Mouse (Mus musculus) kidney, adult 2 months (tissue): ENCODE data around the gene Lhx9. TPM values are rescaled to one million over a fixed set of nuclear protein-coding genes. Genes with fewer than 3 reads are reported as not detected.
"Not testable (repeated sequence)": the region's sequence is repeated elsewhere in the genome, so short reads cannot be mapped to it uniquely, and the experiment has no call there.

ENCODE experiments used
- DNase-seq: peaks from one replicate; pipeline ENCODE4 v3.0.0; 2021
- H3K27ac ChIP-seq: fragments of 200-500 bp; 2 replicates; pipeline ENCODE4 v1.5.1; 2012; ENCODE audit warnings: low read depth, low read length, control low read depth, inconsistent platforms; ENCODE audit not compliant: insufficient read depth
- H3K27me3 ChIP-seq: fragments of 200-500 bp; replicated peaks from 2 replicates; pipeline ENCODE4 v1.6.1; 2012; ENCODE audit warnings: mild to moderate bottlenecking, moderate library complexity, low read length, inconsistent platforms; ENCODE audit not compliant: control insufficient read depth, insufficient read depth
- H3K36me3 ChIP-seq: fragments of 200-500 bp; 2 replicates; pipeline ENCODE4 v1.6.1; 2012; ENCODE audit warnings: mild to moderate bottlenecking, moderate library complexity, low read length, inconsistent platforms; ENCODE audit not compliant: control insufficient read depth, insufficient read depth
- H3K4me1 ChIP-seq: fragments of 200-500 bp; 2 replicates; pipeline ENCODE4 v1.6.1; 2011; ENCODE audit warnings: low read length; ENCODE audit not compliant: control insufficient read depth, insufficient read depth
- H3K4me3 ChIP-seq: fragments of 200-500 bp; 2 replicates; pipeline ENCODE4 v1.5.1; 2011; ENCODE audit warnings: mild to moderate bottlenecking, low read depth, low read length, control low read depth; ENCODE audit not compliant: insufficient read depth
- CTCF ChIP-seq: fragments of 200-500 bp; conservative IDR thresholded peaks from 2 replicates; pipeline ENCODE4 v1.5.1; 2011; ENCODE audit warnings: low read depth, mild to moderate bottlenecking, control low read depth, low read length, moderate library complexity, mixed read lengths; ENCODE audit not compliant: insufficient read depth, insufficient read length
- POLR2A ChIP-seq: fragments of 200-500 bp; IDR thresholded peaks from one replicate; pipeline ENCODE4 v1.6.1; 2011; ENCODE audit warnings: low read depth, low read length, control low read depth
- WGBS: fragments of 180-500 bp; shearing (Covaris S2); methylation state at CpG from one replicate; pipeline ENCODE4 v1.1.7; 2018; 5-methylcytosine and 5-hydroxymethylcytosine counted together
- polyA plus RNA-seq: library from polyadenylated mRNA; depleted of rRNA; stranded (reverse); fragments of >200 nt; gene quantifications from 2 replicates; pipeline ENCODE4 v1.2.3, GENCODE M21; 2012; rRNA removed

Gene Lhx9
- polyA plus RNA-seq = not detected in 2 replicates

DNA sequence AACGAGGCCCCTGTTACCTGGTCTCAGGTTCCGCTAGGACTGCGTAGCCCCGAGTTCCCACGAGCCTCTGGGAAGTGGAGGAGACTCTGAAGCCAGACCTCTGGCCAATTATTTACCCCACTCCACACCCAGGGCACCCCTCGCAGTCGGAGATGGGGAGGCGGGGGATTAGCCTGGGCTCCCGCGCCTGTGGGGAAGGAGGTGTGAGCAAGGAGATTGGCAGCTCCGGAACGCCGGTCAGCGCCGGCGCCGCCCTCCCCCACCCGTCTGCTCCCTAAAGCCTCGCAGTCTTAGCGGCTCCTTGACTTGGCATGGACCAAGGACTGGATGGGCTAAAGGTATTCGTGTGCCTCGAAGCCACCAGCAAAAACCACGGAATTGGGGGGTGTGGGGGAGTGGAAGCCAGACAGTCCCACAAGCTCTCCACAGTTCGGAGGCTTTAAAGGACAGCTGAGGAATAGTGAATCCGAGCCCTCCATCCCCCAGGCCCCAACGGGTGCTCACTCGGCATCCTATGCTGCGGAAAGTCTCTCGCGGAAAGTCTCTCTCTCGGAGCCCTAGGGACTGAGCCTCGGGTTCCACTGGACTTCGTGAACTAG, at the start of gene Lhx9:
Gene Lhx9 (minus strand): TSS at position 67 of the 599 bp plus-strand sequence.
- Histone ChIP-seq H3K27me3 (peaks cover 12% of the 10 kb centered on the region), H3K36me3 (no peaks in the 10 kb centered on the region; the same call in 1 of the 2 replicates), H3K4me3 (no peak within 1 kb of the TSS), H3K27ac (no peak within 1 kb of the TSS), H3K4me1 (peaks cover 4% of the 10 kb centered on the region)
- peak; percentile 19 for DNase-seq
- 2% methylated on average over 33 of the region's 33 CpGs for WGBS
- TF ChIP-seq POLR2A = no peak
- no peak for TF ChIP-seq CTCF

DNA sequence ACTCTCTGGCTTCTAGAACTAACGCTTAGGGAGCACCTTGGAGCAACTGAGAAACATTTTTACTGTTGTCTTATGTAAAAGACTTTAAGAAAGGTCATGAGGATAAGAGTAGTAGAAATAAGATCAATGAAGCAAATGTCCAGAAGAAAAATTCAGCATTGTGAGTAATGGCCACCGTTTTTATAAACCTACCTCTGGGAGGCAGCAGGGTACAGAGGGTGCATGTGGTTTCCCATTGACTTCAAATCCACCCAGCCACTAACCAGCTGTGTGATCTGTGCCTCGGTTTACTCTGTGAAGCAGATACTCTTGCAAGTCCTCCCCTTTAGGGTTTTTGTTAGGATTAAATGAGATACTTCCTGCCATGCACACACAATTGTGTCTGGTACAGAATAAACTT, 47.7 kb upstream of the Lhx9 start:
- Histone ChIP-seq H3K36me3 (no peaks in the 10 kb centered on the region), H3K4me3 (no peak overlapping the region), H3K27me3 (no peaks in the 10 kb centered on the region), H3K4me1 (no peaks in the 10 kb centered on the region), H3K27ac (no peak overlapping the region)
- DNase-seq = no peak
- TF ChIP-seq POLR2A (no peak), CTCF (peak; percentile 40; the same call in 1 of the 2 replicates)
- WGBS = 81% methylated on average over 3 of the region's 3 CpGs

DNA sequence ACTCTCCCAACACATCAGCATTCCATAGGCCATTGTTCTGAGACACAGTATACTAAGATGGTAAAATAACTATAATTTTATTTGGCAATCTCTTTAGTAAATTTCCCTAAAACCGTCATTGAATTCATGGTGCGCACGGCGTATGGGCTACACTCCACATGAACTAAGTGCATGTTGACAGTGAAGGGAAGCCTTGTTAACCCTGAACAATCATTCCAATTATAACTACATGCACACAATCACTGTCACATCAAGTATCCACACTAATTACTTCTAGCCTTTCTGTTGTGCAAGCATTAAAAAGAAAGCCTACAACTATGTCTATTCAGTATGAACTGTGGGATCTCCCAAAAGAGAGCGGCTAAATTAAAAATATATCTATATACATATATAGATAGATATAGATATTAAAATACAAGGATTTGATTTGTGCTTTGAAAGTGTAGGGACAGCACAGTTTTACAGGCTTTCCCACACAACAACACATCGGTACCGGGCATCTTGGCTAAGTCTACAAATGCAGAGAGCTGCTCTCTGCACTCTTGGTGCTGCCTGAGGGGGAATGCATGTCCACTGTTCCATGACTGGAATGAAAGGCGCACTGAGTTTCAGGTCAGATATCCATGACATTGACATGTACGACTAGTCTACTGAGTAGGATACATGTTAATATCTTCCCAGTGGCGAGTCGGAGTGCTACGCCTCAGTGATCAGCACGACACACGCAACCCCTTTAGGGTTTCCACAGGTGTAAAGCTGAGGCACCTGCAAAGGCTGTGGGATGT, 29.3 kb upstream of the Lhx9 start:
- no peak for TF ChIP-seq CTCF
- no peak for TF ChIP-seq POLR2A
- WGBS = 83% methylated on average over 14 of the region's 14 CpGs
- no peaks in the 10 kb centered on the region for H3K4me1 ChIP-seq
- DNase-seq = peak; percentile 28
- no peaks in the 10 kb centered on the region for H3K36me3 ChIP-seq
- no peaks in the 10 kb centered on the region for H3K27me3 ChIP-seq
- H3K27ac ChIP-seq = no peak overlapping the region
- no peak overlapping the region for H3K4me3 ChIP-seq

DNA sequence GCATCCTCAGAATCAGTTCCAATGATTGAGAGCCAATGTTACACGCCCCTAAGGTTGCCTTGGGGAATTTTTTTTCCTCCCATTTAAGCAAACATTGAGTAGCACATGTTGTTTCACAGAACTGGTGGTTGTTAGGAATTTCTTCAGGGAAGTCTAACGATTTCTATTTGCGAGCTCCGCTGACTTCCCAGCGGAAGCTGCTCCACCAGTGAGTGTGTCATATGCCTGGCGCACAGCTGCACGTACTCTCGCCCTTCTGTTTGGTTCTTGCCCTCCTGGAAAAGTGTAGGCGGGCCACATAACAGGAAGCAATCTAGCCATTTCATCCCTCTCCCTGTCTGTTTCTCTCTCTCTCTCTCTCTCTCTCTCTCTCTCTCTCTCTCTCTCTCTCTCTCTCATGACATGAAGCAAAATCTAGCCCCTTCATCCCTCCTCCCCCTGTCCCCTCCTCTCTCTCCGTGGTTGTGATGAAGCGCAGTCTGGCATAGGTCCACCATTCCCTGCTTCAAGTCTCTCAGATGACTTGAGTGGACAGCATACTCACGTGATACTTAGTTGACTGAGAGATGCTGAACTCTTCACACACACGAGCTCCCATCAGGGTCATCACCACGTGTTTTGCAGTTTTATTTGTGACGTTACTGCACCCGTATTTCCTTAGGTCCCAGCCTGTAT, 28.1 kb upstream of the Lhx9 start:
- TF ChIP-seq CTCF (no peak), POLR2A (no peak)
- no peaks in the 10 kb centered on the region for H3K36me3 ChIP-seq
- H3K27me3 ChIP-seq = no peaks in the 10 kb centered on the region
- DNase-seq = peak; percentile 2
- H3K4me1 ChIP-seq = no peaks in the 10 kb centered on the region
- 61% methylated on average over 16 of the region's 16 CpGs for WGBS
- H3K4me3 ChIP-seq = no peak overlapping the region
- H3K27ac ChIP-seq = no peak overlapping the region

DNA sequence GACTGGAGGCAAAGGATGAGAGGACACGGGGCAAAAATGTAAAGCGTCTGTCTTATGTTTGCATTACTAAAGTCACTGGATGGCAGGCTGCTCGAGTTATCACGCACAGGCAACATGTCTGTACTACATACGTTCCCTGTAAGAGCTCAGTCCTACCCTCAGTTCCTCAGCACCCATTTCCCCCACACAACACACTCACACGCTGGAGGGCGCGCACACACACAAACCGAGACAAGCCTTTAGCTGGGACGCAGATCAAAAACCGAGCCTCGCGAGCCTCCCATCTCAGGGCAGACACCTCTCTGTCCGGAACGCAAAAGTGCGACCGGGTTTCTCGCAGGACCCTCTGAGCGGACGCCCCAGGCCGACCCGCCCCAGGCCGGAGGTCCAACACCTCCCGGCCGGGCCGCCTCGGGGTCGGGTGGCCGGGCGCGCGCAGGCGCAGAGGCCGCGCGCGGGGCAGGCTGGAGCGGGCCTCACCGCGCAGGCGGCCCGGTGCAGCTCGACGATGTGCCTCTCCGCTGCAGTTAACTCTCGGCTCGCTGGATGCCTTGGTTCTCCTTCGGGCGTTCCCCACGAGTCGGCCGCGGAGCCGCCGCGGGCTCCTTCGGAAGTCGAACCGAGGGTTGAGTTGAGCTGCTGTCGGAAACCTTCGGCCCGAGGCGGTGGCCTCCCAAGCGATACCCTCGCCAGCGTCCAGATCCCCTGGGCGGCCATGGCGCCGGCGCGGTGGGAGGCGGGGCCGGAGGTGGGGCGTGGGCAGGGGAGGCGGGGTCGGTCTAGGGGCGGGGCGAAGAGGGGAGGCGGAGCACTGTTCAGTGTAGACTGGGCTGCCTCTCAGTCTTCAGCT, 7.9 kb upstream of the Lhx9 start, which contains the start of gene 2310009B15Rik:
Gene 2310009B15Rik (minus strand): TSS at position 752 of the 850 bp plus-strand sequence.
- H3K36me3 ChIP-seq, H3K27ac ChIP-seq, H3K4me1 ChIP-seq, H3K27me3 ChIP-seq: not testable (repeated sequence)
- H3K4me3 ChIP-seq = peak within 1 kb of the TSS; percentile 35
- DNase-seq = peak; percentile 87
- under 1% methylated on average over 59 of the region's 79 CpGs for WGBS

DNA sequence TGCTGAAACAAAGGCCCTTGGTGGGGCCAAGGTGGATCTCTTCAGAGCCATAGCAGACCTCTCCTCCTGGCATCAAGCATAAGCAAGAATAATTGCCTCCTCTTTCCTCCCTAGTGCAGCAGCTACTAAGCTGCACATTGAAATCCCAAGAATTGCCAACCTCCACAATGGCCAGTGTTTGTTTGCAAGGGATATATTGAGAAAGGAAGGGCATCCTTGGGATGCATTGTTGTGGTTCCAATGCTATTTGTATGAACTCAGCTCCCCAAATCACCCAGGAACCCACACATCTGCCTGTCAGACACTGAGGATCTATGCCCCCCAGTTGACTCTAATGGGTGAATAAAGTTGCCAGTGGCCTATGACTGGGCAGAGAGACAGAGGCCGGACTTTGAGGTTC, 2.4 kb upstream of the Lhx9 start:
- no peak for TF ChIP-seq CTCF
- TF ChIP-seq POLR2A = no peak
- H3K27me3 ChIP-seq = peaks cover 8% of the 10 kb centered on the region
- no peak overlapping the region for H3K4me3 ChIP-seq
- WGBS = 96% methylated on average over 1 of the region's 1 CpGs
- no peak for DNase-seq
- H3K4me1 ChIP-seq = peaks cover 2% of the 10 kb centered on the region
- no peaks in the 10 kb centered on the region; the same call in 1 of the 2 replicates for H3K36me3 ChIP-seq
- H3K27ac ChIP-seq = no peak overlapping the region
